Mouse (Mus musculus) T-helper 1 cell (primary cell): ENCODE data around the gene F930015N05Rik.

ENCODE experiments used
- in situ Hi-C: fragments of 300-600 bp; cut with MboI, MseI; formaldehyde crosslinking; loops from one replicate; pipeline ENCODE4 v1.15.1; 2025; ENCODE audit warnings: high pct_unique_total_duplicates

The F930015N05Rik gene

DNA sequence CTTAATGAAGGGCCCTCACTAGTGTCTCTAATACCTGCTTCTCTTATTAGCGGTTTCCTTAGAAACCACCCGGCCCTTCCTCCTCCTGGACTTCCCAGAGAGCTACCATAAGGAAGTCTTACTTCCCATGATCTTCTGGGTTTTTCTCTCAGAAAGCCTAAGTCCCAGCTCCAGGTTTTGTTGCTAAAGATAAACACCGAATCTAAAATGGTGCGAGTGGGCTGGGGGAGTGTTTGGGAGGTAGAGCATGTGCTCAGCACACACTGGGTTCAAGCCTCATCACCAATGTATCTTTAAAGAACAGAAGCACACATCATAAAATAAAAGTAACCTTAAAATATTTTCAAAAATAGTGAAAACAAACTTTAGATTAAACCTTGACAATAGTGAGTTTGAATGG, 50.1 kb downstream of the F930015N05Rik start:
- in situ Hi-C loops = no loop called here
